In the genomic region with DNA sequence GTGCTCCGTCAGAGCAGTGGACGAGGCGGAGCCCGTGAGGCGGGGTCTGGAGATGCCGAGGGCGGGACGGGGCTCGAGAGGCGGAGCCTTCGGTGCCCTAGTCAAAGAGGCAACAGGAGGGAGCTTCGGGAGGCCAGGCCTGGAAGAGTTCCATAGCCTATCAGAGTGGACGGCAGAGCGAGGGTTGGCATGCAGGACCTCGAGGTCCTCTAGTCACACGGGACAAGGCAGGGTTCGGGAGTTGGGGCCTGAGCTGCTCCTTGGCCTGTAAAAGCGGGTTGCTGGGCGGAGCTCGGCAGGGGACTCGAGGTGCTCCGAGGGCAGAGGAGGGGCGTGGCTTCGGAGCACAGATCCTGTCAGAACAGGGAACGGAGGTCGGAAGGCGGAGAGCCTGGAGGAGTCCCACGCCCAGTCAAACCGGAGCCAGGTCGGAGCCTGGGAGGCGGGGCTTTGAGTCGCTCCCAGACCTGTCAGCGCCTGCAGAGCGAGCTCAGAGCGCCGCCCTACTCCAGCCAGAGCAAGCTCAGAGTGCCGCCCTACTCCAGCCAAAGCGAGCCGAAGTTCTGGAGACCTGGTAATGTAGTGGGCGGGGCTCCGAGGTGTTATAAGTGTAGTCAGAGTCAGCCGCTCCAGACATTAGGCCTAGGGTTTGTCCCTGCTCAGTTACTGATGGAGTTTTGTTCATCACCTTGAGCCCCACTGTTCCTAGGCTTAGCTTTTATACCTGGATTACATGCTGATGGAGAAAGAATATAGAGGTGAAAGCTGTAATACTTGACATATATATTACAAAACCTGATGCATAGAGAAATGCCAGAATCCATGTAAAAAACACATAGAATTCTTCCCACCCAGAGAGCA, we compare ENCODE assay signal across 8 mouse cellular contexts. TPM values are rescaled to one million over a fixed set of nuclear protein-coding genes. Genes with fewer than 3 reads are reported as not detected.
A peak's percentile ranks its signal among the peaks of the same experiment; 100 is the strongest.
DNase-seq lines count a peak whose midpoint lies in the region; ATAC-seq lines count a peak whose summit lies in the region.

A gene (minus strand): TSS at position 27 of the 861 bp plus-strand sequence.

- WGBS in hindbrain, embryonic 14.5 days, result under 1% methylated on average over 42 of the region's 42 CpGs

- peaks cover 3% of the 10 kb centered on the region; the same call in 1 of the 2 replicates for H3K36me3 ChIP-seq in hindbrain, embryonic 14.5 days (replicated peaks; ENCODE audit: control insufficient read depth, insufficient read depth)

- peak; percentile 98 for ATAC-seq in hindbrain, embryonic 14.5 days (ENCODE audit: low FRiP score)

- no peaks in the 10 kb centered on the region for H3K9me3 ChIP-seq in hindbrain, embryonic 14.5 days (ENCODE audit: control insufficient read depth, low read length)

- H3K9ac ChIP-seq in hindbrain, embryonic 14.5 days, result peak within 1 kb of the TSS; percentile 91

- DNase-seq in R1 (ENCODE audit: low read depth, low spot score), result peak; percentile 99
- DNase-seq in cerebellum, postnatal 25 days, result peak; percentile 97 to 98
- DNase-seq in frontal cortex, postnatal 25 days (ENCODE audit: low spot score in 2 of 2), result peak; percentile 63 to 88
- DNase-seq in hindbrain, embryonic 14.5 days (ENCODE audit: low spot score), result peak; percentile 91
- peak; percentile 95 to 96 for DNase-seq in layer of hippocampus, postnatal 36 days
- DNase-seq in lung, postnatal 36 days, result peak; percentile 98
- DNase-seq in retina, postnatal 1 day, result peak; percentile 98
- DNase-seq in urinary bladder, adult 18-20 months (ENCODE audit: low spot score in 2 of 2), result peak; percentile 94 to 95

- peak within 1 kb of the TSS; percentile 92 for H3K27ac ChIP-seq in hindbrain, embryonic 14.5 days

- H3K27me3 ChIP-seq in hindbrain, embryonic 14.5 days (ENCODE audit: control insufficient read depth, insufficient read depth, low read length), result no peaks in the 10 kb centered on the region

- H3K4me3 ChIP-seq in hindbrain, embryonic 14.5 days (replicated peaks; ENCODE audit: low read length), result peak within 1 kb of the TSS; percentile 81

- H3K4me1 ChIP-seq in hindbrain, embryonic 14.5 days (replicated peaks; ENCODE audit: control insufficient read depth, insufficient read depth, low read length), result peaks cover 13% of the 10 kb centered on the region; the same call in 1 of the 2 replicates

- H3K4me2 ChIP-seq in hindbrain, embryonic 14.5 days (replicated peaks), result peak within 1 kb of the TSS; percentile 85

RNA-seq across cellular contexts. Expression of the gene that starts here (rescaled TPM):
- polyA plus RNA-seq in hindbrain, embryonic 14.5 days (2014; fragmentation: Nextera tagmentation; extraction: Ambion mirVana), result 27.6 and 28.5 TPM in 2 replicates
- 10 to 100 TPM; 28.4 to 34.3 TPM for total RNA-seq in layer of hippocampus, postnatal 36 days (2021)

Comparison
In these comparisons a context has a peak if more than half of its experiments do, and no peak if none do; other contexts are left out.
1. Peak in every context shown above with its lines: DNase-seq, ATAC-seq, H3K4me3 ChIP-seq and H3K27ac ChIP-seq.